In genomic region chr14:11617362-11617761, GRCm38 (mm10) we compare ENCODE assay signal across 8 mouse cellular contexts.
DNase-seq lines count a peak whose midpoint lies in the region.

No protein-coding gene starts in this region.

- peak; percentile 19 for DNase-seq in layer of hippocampus, adult 9-11 months
- DNase-seq in layer of hippocampus, adult 9-10 months (ENCODE audit: low spot score): no peak
- peak; percentile 64 for DNase-seq in adrenal gland, adult 2 months
- DNase-seq in heart, adult 11 months: peak; percentile 91
- peak; percentile 39 for DNase-seq in kidney, adult 9 months
- peak; percentile 60 to 81 for DNase-seq in lung, postnatal 4 days
- DNase-seq in thymus, postnatal 25 days: no peak
- DNase-seq in natural killer cell, adult 2 months (ENCODE audit: low spot score in 2 of 2): no peak

Comparison
In these comparisons a context has a peak if more than half of its experiments do, and no peak if none do; other contexts are left out.
1. DNase-seq: peak in layer of hippocampus, adult 9-11 months (single experiment), adrenal gland, adult 2 months (single experiment), heart, adult 11 months (single experiment), kidney, adult 9 months (single experiment) and lung, postnatal 4 days (2 of 2); none in layer of hippocampus, adult 9-10 months (single experiment), thymus, postnatal 25 days (single experiment) and natural killer cell, adult 2 months (0 of 2).